Mouse (Mus musculus) cerebellum, postnatal 4 days (tissue): ENCODE results near the gene Utp3.
"Not testable (repeated sequence)": the region's sequence is repeated elsewhere in the genome, so short reads cannot be mapped to it uniquely, and the experiment has no call there.

Experiments used
- DNase-seq, 2 experiments: peaks; one replicate each; pipeline ENCODE4 v3.0.0; 2022; ENCODE audit warnings: low spot score in 2 of 2, mixed read lengths in 1 of 2

Gene Utp3

DNA sequence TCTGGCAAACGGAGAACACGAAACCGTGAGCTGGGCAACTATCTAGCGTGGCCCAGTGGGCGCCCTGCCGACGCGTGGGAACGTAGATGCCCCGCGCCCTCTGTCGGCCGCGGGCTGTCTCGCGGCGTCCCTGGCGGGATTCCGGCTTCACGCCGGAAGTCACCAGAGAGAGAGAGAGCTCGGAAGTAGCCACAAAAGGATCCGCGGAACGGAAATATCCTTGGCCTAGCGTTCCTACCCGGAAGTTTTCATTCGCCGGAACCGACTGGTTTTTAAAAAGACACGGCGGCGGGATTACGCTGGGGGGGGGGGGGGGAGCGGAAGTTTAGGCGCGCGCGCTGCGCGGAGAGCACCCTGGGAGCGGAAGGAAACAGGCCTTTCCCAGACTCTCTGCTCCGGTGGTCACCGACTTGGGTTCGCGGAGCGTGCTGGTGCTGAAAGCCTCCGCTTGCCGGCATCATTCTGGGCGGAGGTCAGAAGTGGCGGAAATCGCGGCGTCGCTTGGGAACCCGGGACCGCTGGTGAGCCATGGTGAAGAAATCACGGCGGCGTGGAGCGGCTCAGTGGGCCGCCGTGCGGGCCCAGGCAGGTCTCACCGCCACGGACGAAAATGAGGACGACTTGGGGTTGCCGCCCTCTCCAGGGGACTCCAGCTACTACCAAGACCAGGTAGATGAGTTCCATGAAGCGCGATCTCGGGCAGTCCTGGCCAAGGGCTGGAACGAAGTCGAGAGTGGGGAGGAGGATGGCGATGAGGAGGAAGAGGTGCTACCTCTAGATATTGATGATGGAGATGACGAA lies at the start of gene Utp3:
Utp3 (plus strand) TSS at position 377 of the 801 bp plus-strand sequence.
- DNase-seq = peak; percentile 90 to 97

DNA sequence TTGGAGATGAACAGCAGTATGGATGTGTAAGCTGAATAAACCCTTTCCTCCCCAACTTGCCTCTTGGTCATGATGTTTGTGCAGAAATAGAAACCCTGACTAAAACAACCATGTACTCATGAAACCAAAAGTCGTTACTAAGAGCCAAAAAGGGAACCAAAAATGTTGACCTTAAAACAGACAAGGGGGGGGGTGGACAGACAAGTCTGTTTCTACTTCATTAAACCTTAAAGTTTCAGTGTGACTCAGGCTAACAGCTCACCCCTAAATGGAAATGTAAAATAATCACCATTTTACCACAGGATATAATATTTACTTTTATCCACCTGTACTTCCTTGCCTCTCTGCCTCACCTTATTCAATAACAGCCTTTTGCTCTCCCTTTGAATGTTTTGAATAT lies 45.7 kb upstream of the Utp3 start:
- no peak for DNase-seq

DNA sequence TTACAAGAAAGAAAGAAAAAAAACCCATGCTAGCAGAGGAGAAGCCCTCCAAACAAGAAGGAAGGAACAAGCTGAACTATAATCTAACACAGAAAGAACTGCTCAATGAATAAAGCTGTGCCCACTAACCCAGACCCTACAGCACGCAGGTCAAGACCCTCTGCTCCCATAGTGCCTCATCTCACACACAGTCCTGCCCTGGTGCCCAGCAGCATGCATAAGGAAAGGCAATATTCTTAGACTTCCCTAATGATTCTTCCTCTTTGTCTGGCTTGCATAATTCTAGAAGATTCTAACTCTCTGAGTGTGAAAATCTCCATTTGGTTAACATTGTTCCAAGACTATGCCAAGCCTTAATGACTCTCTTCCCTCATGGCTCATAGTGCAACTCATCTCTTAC lies 45.3 kb upstream of the Utp3 start:
- no peak for DNase-seq

DNA sequence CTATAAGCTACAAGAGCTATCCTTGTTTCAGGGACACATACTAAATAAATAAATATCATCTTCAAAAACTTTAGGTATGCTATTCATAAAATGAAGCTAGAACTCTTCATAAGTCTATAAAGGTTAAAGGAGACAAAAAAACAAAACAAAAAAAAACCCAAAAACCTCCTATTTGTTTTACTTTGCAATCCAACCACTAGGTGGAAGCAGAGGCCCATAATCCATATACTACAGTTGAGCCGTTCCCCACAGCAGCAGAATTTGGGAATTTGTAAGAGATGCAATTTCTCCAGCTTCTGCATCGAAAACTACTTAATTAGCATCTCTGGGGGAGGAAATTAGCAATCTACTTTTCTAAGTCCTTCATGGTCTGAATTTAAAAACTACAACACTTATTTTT lies 35.0 kb upstream of the Utp3 start:
- DNase-seq = peak in 1 of 2 experiments; percentile 11

DNA sequence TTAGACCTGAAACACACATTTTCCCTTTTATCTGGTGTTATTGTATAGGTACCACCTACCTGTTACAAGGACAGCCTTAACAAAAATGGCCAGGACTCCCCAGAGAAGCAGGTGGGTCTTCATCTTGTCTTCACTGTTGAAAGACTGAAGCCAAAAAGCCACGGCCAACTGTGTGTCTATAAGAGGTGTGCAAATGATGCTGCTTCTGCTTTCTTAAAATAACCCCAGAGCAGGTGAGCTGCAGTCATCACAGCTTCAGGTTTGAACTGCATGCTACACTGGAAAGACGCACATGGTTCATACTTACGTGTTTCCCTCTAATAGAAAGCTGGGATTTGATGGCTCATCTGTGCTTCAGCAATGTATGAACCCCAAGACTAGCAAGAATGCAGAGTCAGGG lies 26.6 kb upstream of the Utp3 start, which contains the start of gene Jchain:
Jchain (minus strand) TSS at position 235 of the 400 bp plus-strand sequence.
- DNase-seq = no peak

DNA sequence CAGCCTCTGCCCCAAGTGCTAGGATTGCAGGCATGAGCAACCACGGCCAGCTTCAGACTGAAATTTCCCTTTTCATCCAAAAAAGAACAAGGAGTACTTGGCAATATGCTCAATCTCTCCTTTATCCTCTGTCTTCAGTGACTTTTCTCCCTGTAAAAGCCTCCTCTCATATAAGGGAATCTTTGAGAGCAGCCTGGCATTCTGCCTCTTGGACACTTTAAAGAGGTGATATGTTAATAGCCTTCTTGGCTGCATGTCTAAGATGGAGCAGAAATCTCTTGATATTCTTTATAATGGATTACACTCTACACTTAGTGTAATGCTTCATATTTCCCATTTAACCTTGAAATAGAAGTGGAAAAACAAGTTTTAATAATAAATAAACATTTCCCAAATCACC lies 23.4 kb upstream of the Utp3 start:
- DNase-seq = no peak

DNA sequence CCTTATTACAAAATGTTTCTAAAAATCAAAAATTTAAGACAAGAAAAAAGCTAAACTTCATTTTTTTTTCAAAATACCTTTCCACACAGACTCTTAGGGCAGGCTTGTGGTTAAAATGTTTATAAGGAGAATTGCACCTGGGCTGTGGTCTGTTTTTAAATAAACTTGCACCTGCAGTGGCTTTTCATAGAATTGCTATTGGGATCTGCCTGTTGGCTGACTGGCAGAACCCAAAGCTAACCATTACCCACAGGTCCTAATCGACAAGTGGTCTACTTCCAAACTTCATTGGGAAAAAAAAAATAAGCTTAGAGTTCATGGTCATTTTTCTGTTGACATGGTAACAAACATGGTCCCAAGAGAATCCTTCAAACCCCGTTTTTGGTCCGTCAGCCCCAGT lies 19.6 kb upstream of the Utp3 start:
- no peak for DNase-seq

DNA sequence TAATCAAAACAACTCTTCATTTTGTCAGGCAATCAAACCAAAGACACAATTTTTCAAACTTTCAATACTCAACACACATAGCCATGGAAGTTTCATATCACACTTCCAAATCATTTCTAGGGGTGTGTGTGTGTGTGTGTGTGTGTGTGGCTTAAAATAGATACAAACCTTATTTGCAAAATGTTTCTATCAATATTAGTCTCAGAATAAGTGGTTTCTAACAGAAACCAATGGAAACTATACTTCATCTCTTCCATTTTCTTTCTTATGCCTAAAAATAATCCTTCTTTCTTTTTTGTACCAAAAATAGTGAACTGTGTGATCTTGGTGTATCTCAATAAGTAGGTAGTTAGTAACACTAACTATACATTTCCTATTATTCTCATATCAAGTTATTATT lies 13.4 kb upstream of the Utp3 start:
- no peak for DNase-seq

DNA sequence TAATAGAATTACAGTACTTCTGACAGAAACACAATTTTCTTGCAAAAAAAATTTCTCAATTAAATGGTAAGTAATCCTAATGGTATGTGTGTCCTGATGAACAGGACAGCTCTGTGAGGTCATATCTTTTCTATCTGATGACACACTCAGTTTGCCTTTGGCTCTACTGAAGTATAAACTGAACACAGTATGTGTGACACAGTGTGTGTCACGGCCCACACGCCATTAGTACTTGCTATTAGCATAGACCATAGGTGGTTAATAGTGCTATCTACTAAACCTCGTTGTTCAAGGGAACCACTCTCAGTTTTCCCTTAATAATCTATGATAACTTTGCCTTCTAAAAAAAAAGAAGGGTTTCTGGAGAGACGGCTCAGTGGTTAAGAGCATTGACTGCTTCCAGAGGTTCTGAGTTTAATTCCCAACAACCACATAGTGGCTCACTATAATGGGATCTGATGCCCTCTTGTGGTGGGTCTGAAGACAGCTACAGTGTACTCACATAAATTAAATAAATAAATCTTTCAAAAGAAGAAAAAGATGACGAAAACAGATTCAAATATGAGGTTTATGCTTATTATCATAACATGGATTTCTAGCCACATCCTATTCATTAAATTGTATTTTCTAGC lies 11.5 kb upstream of the Utp3 start:
- DNase-seq = peak in 1 of 2 experiments; percentile 18

DNA sequence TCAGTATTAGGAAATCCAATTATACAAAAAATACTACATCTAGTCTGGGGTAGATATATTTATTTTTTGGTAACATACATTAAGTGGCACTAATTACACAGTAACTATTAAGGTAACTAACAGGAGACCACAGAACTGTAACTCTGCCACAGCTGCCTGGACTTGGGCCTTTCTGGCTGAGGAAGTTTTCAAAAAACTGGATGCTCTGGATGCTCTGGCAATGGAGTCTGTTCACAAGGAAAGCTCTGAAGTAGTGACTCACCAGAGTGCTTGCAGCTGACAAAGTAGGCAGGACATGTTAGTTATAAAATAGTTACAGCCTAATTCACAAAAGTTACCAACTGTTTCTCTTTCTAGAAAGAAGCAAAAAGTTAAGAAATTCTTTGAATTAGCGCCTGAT lies 9.9 kb upstream of the Utp3 start:
- not testable (repeated sequence) for DNase-seq

DNA sequence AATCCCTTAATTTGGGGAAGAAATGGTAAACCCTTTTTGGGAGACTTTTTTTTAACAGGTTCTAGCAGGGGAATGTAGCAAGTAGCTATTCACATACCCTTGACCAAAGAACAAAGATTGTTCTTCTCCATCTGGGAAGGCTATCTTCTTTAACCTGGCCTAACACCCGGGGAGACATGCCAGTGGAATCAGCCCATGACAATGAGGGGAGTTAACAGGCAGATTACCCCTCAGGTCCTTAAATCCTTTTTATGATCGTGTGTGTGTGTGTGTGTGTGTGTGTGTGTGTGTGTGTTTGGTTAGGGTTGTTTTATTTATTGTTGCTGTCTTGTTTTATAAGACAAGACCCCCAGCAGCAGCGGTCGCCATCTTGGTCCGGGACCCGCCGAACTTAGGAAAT lies 8.7 kb upstream of the Utp3 start:
- no peak for DNase-seq

DNA sequence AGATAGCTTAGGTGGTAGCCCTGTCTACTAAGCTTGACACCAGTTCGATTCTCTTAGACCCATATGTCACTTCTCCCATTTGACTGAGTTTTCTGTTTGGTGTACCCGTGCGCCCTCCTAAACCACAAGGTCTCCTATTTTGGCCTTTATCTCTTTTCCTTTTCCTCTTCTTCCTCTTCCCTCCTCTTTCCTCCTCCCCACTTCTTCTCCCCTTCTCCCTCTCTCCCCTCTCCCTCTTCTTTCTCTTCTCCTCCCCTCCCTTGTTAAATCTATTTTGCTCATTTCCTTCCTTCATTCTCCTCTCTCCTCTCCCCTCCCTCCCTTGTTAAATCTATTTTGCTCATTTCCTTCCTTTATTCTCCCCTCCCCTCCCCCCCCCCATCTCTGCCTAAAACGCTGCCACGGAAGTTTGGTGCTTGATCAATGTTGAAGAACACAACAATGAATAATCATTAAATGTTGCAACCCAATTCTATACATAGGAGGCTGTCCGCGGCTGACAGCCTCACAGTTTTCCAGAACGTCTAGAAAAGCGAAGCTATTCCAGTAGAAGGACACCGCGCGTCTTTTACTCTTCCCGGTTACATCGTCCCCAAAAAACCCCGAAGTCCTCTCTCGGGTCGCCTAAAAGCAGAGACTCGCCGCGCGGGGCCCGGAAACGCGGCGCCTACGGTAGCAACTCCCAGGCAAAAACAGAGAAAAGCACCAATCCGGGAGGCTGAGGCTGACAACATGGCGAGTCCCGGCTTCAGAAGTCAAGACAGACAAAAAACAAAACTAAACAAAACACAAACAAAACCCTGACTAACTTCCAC lies 784 bp upstream of the Utp3 start:
- no peak for DNase-seq

DNA sequence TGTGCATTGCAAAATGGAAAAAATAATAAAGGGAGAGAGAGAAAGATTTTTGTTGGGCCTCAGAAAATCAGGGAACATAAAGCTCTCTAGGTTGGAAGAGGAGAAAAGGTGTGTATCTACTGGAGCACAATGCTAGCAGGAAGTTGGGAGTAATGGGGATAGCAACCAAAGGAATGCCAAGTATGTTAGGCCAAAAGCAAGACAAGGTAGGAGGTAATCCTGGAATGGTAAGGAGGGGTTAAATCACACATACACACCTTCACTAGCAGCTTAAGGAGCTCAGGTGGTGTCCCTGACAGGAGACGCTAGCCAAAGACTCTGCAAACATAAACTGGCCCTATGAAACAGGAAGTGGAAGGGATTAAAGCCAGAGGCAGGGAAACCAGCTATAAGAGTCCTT lies 4.7 kb downstream of the Utp3 start:
- DNase-seq = no peak

DNA sequence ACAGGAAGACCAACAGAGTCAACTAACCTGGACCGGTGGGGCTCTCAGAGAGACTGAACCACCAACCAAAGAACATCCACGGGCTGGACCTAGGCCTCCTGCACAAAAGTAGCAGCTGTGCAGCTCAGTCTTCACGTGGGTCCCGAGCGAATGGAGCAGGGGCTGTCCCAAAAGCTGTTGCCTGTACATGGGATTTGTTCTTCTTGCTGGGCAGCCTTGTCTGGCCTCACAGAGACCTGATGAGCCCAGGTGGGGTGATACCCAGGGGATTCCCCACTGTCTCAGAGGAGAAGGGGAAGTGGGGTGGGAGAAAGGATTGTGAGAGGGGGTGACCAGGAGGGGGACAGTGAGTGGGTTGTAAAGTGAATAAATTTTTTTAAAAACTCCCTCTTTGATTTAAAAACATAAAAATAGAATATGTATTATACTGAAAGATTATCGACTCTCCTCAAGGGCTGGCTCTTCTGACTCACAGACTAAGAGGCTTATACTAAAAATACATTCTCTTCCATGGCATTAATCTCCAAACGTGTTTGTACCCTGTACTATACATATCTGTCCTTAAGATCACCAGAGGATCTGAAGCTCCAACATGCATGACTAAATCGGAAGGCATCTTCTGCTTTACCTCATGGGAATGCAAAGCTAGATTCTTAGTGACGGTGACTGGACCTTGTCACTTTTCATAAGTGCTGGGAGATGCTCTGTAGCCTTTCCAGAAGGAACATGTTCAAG lies 7.0 kb downstream of the Utp3 start:
- DNase-seq = no peak

DNA sequence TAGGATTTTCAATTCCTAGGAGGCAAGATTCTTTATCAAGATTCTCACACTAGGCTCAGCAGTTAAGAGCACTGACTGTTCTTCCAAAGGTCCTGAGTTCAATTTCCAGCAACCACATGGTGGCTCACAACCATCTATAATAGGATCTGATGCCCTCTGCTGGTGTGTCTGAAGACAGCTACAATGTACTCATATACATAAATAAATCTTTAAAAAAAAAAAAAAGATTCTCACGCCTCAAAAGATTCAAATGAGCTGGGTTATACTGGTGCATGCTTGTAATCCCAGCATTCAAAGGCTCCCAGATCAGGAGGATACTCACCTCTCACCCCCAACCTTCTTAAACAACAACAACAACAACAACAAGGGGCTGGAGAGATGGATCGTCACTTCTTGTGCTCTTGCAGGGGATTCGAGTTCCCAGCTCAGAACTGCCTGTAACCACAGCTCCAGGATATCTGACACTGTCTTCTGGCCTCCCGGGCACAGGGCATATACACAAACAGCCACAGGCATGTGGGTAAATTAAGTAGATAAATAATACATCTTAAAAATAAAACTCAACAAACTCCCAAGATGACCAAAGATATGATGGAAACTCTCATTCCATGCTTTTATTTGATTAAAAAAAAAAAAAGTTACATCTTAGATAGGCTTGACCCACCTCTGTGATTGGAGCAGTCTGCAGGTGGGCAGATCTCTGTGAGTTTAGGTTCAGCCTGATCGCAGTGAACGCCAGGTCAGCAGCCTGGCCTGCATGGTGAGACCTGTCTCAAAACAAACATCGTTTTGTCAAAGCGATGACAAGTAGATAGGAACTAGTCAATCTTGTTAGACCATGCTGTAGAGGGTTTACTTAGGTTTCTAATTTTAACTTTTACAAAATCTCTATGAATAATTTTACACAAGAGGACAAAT lies 8.9 kb downstream of the Utp3 start:
- DNase-seq = no peak

DNA sequence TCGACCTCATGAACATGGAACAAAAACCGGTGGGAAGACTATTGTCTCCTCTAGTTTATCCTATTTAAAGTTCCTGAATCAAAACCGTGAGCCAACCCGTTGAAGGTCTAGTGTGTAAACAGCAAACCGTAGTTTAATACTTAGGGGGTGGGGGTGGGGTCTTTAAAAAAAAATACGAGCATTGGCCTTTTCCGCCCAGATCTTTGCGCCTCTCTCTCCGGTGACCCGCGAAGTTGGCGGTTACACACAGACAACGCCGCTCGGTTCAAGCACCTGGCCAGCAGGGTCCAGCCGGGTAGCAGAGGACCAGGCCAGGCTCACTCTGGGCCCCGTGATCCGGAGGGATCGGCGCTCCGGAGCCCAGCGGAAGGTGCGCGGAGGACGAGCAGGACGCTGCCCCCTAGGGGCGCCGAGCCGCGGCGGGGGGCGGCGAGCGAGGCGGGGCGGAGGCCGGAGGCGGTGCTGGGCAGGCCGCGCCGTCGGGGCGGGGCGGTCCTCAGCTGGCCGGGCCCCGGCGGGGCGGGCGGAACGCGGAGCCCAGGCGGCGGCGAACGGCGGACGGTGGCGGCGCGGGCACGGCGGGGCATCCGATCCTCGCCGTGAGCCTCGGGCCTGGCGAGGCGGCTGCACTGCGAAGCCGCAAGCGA lies 10.4 kb downstream of the Utp3 start, which contains the start of gene Rufy3:
Rufy3 (plus strand) TSS at position 540 of the 647 bp plus-strand sequence.
- peak; percentile 43 to 74 for DNase-seq

DNA sequence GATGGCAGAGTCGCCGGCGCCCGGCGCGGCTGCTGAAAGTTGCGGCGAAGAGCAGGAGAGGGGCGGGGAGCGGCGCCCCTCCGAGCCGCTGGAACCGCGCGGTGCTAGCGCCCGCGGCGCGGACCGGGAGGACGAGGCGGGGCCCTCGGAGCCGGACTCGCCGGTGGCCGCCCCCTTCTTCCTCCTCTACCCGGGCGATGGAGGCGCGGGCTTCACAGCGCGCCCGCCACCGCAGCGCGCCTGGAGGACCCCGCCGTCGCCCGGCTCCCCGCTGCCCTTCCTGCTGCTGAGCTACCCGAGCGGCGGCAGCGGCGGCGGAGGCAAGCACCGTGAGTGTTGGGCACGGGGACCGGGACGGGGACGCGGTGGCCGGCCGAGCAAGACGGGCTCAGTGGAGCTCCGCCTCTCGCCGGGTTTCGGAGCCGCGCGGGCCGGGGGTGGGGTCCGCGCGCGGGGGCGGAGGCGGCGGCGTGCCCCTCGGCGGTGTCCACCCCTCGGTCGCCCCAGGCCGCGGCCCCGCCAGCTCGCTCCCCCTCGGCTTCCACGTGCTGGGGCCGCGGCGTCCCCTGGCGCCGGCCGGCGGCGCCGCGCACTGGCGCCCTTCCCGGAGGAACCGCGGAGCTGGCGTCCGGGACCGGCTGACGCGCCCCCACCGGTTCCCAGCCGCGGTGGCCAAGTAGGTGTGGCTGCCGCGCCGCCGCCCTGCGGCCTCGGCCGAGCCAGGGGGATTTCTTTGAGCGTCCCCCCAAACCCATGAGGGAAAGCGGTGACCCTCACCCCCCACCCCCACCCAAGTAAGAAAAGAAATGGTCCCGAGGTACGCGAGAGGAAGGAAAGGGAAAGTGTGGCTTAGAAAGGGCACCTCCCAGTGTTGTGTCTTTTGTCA lies 11.1 kb downstream of the Utp3 start:
- peak; percentile 23 to 55 for DNase-seq

DNA sequence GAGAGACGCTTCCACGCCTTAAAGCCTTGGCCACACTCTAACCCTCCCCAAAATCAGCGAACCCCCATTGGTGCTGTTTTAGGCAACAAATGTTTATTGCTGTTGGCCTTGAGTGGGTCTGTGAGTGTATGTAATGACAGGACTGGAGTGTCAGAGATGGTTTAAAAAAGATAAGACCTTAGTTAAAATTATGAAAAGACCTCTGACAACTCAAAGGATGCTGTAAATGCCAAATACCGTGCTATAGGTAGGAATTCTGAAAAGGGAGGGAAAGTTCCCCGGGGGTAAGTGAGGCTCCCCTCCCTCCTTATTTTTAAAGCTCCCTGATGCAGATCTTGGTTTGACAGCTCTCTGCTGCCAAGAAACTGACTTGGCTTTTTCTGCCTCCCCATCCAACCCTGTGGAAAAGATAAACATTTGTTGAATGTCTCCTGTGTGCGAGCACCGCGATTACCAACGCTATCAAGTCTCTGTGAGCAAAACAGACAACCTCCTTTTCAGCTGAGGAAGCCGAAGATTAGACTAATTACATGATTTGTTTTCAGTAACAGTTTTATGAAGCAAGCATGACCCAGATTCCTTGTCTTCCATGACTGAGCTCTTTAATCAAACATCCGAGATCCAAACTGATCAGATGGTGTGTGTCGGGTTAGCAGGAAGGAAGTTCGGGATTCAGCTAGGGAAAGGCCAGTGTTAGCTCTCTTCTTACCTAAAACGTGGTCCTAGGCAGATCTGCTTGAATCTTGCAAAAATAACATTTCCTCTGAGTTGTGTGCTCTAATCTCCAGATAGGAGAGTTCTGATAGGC lies 12.0 kb downstream of the Utp3 start:
- no peak for DNase-seq
